Mouse (Mus musculus): Measurements from ENCODE around the gene Trpv2.

The Trpv2 gene

DNA sequence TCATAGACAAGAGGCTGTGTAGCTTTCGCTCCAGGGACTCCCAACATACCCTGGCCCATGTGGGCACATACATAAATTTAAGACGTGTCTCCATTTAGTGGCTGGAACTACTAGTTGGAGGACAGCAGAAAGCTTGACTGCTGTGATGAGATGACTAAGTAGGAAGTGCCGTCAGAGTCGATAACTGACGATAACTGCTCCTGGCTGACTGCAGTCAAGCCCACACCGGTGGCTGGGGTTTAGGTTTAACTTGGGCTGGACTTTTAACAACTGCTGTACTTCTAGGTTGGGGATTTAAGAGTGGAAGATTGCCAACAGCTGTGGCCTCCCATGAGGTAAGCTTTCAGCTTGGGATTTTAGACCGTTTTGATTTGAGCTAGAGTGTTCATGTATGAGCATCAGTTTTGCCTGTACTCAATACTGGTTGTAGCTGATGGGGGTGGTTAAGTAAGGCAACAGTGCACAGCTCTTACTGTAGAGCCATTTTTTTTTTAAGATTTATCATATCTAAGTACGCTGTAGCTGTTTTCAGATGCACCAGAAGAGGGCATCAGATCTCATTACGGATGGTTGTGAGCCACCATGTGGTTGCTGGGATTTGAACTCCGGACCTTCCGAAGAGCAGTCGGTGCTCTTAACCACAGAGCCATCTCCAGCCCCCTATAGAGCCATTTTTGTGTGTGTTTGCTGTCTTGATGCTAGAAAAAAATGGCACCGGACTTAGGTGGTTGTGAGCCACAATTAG, 29.2 kb downstream of the Trpv2 start:
- peak; percentile 46 for DNase-seq (ENCODE audit: low read depth, low spot score)

DNA sequence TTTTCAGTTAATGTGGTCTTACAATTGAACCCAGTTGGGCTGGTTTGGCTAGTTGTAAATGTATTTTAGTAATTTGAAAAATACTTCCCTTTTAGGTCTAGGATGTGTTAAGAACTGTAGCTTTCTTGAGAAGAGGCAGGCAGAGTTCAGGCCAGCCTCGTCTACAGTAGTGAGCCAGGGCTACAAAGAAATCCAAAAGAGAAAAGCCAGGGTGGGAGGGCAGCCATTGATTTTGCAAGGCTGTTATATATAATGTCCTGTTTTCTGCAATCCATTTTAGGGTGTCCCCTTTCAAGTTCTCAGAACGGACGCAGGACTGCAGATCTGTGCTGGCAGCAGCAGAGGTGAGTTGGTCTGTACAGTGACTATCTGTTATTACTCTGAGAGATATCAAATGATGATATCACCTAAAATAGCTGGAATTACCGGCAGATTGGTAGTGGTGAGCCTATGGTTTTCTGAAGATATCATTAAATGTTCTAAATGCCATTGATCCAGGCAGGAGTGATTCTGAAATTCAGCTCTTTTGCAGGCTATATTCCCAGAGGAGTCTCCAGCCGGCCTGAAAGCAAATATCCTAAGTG, 29.9 kb downstream of the Trpv2 start:
- DNase-seq (ENCODE audit: low read depth, low spot score) = no peak

GRCm38 (mm10) chr11:62604886-62605618, 30.8 kb downstream of the Trpv2 start:
- no peak for DNase-seq (ENCODE audit: low read depth, low spot score)

DNA sequence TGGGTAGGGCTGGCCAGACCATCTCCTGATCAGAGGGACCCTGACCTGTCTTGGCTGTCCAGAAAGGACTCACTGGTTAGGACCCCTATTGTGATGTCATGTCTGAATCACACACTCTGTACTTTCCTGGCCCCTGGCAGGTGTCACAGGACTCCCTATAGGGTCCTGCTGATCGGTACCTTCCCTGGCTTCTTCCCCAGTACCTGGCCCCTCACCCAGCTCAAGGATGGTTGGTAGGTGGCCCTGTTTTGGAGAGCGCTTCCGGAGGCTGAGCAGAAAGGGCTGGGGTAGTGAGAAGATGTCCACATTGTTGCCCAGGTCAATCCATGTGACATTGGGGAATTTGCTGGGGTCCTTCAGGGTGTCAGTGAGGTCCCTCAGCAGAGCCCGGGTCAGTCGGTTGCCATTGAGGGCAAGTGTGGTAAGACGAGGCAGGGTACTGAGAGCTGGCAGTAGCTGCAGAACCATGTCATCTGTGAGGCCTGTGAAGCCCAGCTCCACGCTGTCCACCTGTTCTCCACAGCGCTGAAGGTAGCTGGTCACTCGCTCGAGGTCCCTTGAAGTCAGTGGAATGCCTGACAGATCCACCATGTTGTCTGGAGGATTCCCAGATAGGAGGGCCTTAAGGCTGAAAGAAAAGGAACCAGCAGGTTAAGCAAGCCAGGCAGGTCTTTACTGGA, 31.5 kb downstream of the Trpv2 start:
- DNase-seq (ENCODE audit: low read depth, low spot score) = no peak

DNA sequence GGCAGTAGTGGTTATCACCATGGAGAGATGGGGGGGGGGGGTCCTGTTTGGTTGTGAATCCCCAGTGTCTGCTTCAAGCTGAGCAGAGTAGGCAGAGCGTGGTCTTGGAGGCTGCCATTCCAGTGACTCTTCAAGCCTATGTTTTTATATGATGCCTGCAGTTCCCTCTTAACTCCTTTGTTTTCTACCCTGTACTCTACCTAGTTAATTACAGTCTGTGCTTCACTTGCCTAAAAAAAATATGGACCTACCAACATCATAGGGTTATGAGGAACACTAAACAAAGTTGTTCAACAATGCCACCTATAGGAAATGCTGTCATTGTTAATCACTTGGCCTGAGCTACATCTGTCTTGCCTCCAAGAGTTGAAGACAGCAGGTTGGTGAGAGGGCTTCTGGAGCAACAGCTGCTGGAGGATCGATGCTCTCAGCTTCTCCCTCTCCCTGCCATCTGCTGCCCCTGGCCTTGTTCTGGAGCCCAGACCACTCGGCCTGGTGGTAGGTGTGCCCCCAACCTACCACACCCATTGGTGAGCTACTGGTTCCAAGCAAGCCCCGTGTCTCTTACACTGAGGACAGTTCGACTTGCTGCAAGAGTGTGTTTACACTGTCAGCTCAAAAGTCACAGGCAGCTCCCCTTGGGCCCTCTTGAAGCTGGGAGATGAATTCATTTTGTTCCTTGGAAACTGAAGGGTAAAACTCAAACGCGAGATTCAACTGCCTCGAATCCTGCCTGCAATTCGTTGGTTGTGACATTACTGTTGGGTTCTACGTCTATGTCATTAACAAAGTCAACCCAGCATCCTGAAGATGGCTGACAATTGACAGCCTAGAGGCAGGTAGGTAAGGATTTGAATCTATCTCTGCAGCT, 32.2 kb downstream of the Trpv2 start:
- no peak for DNase-seq (ENCODE audit: low read depth, low spot score)

GRCm38 (mm10) chr11:62607170-62607951, 33.1 kb downstream of the Trpv2 start:
- no peak for DNase-seq (ENCODE audit: low read depth, low spot score)

DNA sequence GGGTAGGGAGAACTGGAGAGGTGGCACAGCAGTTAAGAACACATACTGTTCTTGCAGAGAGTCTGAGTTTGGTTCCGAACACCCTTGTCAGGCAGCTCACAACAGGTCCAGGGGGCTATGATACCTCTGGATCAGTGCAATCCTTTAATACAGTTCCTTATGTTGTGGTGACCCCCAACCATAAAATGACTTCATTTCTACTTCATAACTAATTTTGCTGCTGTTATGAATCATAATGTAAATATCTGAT, 33.6 kb downstream of the Trpv2 start:
- no peak for DNase-seq (ENCODE audit: low read depth, low spot score)

DNA sequence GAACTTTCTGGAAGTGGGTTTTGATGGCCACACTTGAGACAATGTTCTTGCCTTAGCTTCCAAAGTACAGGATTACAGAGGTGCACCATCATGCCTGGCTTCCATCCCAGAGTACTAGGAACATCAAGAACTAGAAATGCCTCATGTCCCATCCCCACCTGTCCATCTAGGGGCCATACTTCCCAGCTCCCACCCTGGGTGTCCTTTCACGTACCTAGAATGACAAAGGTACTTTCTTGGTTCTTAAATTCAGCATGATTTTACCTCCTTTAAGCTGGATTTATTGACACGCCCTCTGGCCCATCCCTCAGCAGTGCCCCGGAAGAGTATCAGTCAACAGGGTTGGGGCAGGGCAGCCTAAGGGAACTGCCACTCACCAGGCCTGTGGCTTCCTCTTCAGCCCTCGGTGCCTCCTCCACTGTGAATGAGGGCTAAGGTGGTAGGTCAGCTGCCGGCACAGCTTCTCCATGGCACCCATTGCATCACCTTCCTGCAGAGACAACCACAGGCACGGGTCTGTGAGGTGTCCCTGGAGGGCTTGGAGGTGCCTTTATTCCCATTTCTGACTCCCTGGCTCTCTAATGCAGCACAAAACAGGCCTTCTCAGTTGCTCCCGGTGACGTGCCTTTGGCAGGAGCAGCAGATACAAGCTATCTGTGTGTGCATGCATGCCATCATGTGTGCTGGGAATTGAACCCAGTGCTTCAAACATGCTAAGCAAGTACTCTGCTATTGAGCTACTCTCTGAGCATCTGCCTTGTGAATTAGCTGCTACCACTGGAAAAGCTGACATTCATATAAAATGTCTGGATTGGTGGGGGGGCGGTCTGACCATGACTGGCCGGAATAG, 34.8 kb downstream of the Trpv2 start:
- DNase-seq (ENCODE audit: low read depth, low spot score) = no peak

DNA sequence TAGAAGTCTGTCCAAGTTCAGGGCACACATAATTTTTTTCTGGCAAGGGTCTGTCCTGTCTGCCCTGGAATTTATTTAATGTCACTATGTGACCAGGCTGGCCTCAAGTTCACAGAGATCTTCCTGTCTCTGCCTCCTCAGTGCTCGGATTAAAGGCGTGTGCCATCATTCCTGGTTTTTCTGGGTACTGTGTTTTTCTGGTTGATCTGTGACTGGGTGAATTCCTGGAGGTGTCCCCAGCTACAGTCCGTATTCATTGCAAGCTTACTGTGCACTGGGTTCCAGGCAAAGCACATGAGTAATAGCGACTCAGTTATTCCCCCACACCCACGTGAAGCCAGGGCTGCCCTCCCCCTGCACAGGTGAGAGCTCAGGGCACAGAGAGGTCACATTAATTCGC, 36.0 kb downstream of the Trpv2 start:
- no peak for DNase-seq (ENCODE audit: low read depth, low spot score)

DNA sequence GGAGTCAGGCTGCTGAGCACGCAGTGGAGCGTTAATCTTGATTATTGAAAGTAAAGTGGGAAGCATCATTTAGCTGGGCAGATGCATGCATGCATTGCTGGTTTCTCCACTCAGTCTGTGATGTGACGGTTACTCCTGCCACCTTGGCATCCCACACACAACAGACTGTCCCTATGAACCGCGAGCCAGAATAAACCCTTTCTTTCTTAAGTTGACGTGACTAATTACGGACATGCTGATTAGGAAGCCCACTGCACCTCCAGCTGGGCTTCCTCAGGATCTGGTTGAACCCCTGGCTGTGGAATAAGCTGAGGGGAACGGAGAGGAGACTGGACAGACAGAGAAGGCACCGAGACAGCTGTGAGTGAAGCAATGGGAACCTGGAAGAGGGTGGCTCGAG, 38.3 kb downstream of the Trpv2 start:
- no peak for DNase-seq (ENCODE audit: low read depth, low spot score)

DNA sequence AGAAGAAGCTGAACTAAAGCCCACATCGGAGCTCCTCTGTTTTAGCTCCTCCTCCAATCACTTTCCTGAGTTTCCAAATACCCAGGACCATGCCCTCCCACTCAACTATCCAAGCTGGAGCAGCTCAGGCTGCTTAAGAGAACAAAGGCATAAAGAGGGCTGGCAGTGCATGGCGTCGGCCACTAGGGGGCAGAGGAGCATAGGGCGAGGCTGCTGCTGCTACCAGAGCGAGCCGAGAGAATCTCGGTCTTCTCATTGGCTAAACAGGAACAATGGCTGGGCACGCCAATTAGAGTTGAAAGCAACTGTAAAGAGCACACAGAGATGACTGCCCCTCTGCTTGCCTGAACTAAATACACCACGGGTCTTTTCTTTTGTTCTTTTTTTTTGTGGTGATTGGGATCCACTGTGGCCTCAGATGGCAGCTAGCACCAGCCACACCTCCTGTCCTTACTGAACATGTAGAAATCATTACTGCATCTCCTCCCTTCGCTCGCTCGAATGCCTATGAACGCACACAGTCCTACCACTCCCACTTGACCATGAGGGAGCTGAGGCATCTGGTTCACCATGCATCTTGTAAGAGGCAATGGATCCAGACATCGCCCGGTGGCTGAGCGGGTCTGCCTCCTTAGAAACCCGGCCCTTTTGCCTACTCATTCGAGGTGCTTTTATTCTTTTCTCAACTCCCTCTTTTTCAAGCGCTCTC, 39.5 kb downstream of the Trpv2 start:
- peak; percentile 97 for DNase-seq (ENCODE audit: low read depth, low spot score)

- peak; percentile 65 for DNase-seq (ENCODE audit: low read depth, low spot score)
These were observed 40.7 kb downstream of the Trpv2 start for GRCm38 (mm10) chr11:62614876-62615410.

DNA sequence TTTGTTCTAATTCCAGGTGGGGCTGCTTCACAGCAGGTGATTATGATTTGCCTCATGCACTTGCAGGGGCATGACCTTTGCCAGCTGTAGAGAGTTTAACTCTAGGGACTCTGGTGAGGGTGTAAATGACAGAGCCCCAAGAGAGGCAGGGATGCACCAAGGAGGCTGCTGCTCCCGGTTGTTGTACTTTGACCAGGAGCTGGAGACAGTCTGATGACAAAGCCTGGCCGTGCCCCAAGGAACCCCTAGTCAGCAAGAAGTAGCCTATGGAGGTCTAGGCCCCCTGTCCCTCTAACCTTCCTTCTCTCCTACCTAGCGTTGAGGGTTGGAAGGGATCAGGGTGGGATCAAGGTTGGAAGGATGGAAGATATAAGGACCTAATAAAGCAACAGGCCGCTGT, 41.2 kb downstream of the Trpv2 start:
- no peak for DNase-seq (ENCODE audit: low read depth, low spot score)

DNA sequence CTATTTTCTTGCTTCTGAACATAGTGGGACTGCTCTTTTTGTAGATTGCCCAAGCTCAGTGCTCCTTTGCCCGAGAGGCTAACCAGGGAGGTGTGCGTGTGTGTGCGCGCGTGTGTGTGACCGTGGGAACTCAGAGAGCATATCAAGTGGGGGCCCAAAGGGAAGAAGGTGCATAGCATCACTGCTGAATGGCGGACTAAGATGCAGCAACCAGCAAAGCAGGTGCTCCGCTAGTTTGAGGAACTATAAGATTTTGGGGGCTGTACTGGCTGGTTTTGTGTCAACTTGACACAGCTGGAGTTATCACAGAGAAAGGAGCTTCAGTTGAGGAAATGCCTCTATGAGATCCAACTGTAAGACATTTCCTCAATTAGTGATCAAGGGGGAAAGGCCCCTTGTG, 46.8 kb downstream of the Trpv2 start:
- no peak for DNase-seq (ENCODE audit: low read depth, low spot score)

GRCm38 (mm10) chr11:62621586-62622283, 47.4 kb downstream of the Trpv2 start:
- DNase-seq (ENCODE audit: low read depth, low spot score) = no peak

DNA sequence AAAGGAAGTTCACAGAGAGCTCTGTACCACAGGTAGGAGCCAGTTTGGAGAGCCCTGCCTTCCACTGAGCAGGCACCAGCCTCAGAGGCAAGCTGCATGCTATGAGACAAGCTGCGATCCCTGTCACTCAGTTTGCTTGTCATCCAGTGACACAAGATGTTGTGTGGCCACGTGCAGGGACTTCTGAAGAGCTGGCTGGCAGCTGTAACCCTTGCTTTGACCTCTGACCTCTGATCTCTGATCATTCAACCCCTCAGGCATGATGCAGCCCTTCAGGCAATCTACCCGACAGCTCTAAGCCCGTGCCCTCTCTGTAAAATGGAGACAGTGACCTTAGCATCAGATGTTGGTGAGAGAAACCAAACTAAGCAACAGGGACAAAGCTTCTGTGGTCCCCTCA, 48.6 kb downstream of the Trpv2 start:
- DNase-seq (ENCODE audit: low read depth, low spot score) = no peak

DNA sequence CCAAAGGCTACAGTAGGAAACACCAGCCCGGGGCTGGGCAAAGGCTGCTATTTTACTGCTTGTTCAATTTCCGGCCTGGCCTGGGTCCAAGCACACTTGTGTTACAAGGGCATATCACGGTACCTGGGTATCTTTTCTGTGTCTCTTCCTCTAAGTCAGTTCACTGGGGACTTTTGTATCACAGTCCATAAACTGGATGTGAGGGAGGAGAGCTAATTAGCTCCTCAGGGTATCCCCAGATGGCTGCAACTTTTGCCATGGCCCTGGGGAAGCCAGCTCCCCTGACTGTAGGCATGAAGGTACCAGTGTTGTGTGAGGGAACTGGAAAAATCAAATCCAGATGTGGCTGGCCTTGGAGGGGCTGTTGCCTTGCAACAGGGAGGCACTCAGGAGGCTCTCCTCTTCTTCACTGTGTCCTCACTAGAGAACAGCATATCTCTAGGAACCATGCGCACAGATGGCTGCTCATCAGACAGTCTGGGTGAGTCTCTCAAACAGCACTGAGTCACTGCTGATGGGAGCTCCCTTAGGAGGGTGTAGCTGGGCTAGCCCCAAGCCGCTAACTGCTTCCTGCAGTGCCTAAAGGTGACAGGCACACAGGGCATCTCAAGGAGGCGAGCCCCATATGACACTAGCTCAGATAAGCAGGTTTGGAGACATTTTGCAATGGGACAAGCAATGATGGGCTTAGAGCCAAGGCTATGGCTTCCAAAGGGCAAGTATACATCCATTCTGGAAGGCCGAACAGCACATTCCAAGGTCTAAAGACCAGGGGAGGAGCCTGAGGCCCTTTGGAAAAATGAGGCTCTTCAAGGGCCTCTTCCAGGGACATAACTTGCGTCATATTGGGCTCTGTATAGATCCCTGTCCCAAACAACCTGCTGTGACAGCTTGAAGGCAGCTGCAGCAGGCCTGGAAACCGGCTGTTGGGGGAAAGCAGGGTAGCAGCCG, 50.3 kb downstream of the Trpv2 start:
- peak; percentile 87 for DNase-seq (ENCODE audit: low read depth, low spot score)

All from brain, adult 2 months (tissue).